Mouse (Mus musculus) stomach, postnatal 0 days (tissue): ENCODE results near the gene Zdhhc19. TPM values are rescaled to one million over a fixed set of nuclear protein-coding genes. Genes with fewer than 3 reads are reported as not detected.

Source experiments
- ATAC-seq: fragments of 200-750 bp; cut with Nextera tagmentation; 2 replicates; pipeline ENCODE4 v1.8.0; 2017; ENCODE audit not compliant: low FRiP score, low TSS enrichment
- DNase-seq: peaks from one replicate; pipeline ENCODE4 v3.0.0-alpha.2; 2016; ENCODE audit warnings: low spot score
- H3K27ac ChIP-seq: fragments of 300-500 bp; sonication (generic); replicated peaks from 2 replicates; pipeline ENCODE4 v1.5.1; 2014; ENCODE audit warnings: mild to moderate bottlenecking, control low read depth
- H3K27me3 ChIP-seq: fragments of 300-500 bp; sonication (generic); 2 replicates; pipeline ENCODE4 v1.6.1; 2014; ENCODE audit warnings: low read length; ENCODE audit not compliant: control insufficient read depth, insufficient read depth
- H3K36me3 ChIP-seq: fragments of 300-500 bp; sonication (generic); 2 replicates; pipeline ENCODE4 v1.6.1; 2014; ENCODE audit warnings: low read length, mixed read lengths; ENCODE audit not compliant: control insufficient read depth, insufficient read depth
- H3K4me1 ChIP-seq: fragments of 300-500 bp; sonication (generic); replicated peaks from 2 replicates; pipeline ENCODE4 v1.6.1; 2014; ENCODE audit warnings: antibody characterized with exemption; ENCODE audit not compliant: control insufficient read depth, insufficient read depth
- H3K4me2 ChIP-seq: fragments of 300-500 bp; sonication (generic); replicated peaks from 2 replicates; pipeline ENCODE4 v1.6.1; 2014; ENCODE audit warnings: low read depth, mild to moderate bottlenecking, control low read depth, moderate library complexity
- H3K4me3 ChIP-seq: fragments of 300-500 bp; sonication (generic); 2 replicates; pipeline ENCODE4 v1.5.1; 2014; ENCODE audit warnings: low read depth, low read length, control low read depth
- H3K9ac ChIP-seq: fragments of 300-500 bp; sonication (generic); 2 replicates; pipeline ENCODE4 v1.6.1; 2014; ENCODE audit warnings: mild to moderate bottlenecking, low read length, control low read depth, mixed read lengths
- H3K9me3 ChIP-seq: fragments of 300-500 bp; sonication (generic); 2 replicates; pipeline ENCODE4 v1.6.1; 2016; ENCODE audit warnings: low read length; ENCODE audit not compliant: control insufficient read depth
- CTCF ChIP-seq: IDR thresholded peaks from 2 replicates; pipeline ENCODE4 v1.5.1; 2016; ENCODE audit warnings: antibody characterized with exemption, low read depth, mild to moderate bottlenecking, moderate library complexity
- EP300 ChIP-seq: optimal IDR thresholded peaks from 2 replicates; pipeline ENCODE3; 2016; ENCODE audit warnings: antibody characterized with exemption
- WGBS: fragments of 180-500 bp; shearing (Covaris S2); extraction: QIAGEN DNeasy Blood & Tissue Kit; methylation state at CpG from one replicate; pipeline ENCODE4 v1.1.7; 2014; 5-methylcytosine and 5-hydroxymethylcytosine counted together
- polyA plus RNA-seq: library from polyadenylated mRNA; unstranded; fragments of >200 nt; fragmentation: Nextera tagmentation; extraction: Ambion mirVana; gene quantifications from 2 replicates; pipeline ENCODE4 v1.2.1, GENCODE M21; 2015

Gene Zdhhc19
- polyA plus RNA-seq, 1 experiment from 2014 or later: not detected

DNA sequence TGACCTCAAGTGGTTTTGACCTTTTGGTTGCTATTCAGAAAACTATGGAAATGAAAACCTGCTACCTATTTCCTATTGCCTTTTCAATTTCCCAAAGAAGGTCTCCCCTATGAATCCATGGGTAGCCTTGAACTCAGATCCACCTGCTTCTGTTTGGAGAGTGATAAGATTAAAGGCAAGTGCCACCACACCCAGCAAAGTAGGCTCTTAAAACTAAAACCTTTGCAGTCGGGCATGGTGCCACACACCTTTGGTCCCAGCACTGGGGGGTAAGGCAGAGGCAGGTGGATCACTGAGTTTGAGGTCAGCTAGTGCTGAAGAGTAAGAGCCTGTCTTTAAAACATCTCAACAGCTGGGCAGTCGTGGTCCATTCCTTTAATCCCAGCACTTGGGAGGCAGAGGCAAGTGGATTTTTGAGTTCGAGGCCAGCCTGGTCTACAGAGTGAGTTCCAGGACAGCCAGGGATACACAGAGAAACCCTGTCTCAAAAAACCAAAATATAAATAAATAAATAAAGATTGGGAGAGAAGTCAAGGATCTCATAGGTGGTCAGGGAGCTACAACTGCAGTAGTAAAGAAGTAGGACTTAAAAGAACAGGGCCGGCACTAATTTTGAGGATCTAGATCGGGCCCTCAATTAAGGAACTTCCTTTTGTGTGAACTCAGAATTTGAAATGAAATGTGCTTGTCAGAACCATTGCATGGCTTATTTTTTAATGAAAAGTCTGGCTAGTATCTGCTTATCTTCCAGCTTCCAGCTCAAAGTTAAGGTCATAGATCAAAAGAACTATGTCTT lies 114.6 kb downstream of the Zdhhc19 start:
- WGBS: 54% methylated on average over 5 of the region's 5 CpGs
- H3K36me3 ChIP-seq: no peaks in the 10 kb centered on the region
- H3K4me2 ChIP-seq: peak overlapping the region; percentile 88
- H3K27ac ChIP-seq: no peak overlapping the region
- no peaks in the 10 kb centered on the region for H3K27me3 ChIP-seq
- peak; percentile 48 for DNase-seq
- H3K9ac ChIP-seq: no peak overlapping the region
- peak overlapping the region; percentile 81; the same call in 1 of the 2 replicates for H3K4me3 ChIP-seq
- TF ChIP-seq CTCF: no peak
- TF ChIP-seq EP300: no peak
- no peaks in the 10 kb centered on the region for H3K4me1 ChIP-seq
- no peak for ATAC-seq
- no peaks in the 10 kb centered on the region for H3K9me3 ChIP-seq

Other genes starting within 250 kb of the Zdhhc19 start
- gene Fbxo45, start 249.1 kb upstream of the Zdhhc19 start, polyA plus RNA-seq: 11.7 and 11.8 TPM in 2 replicates
- 17.7 and 22.3 TPM in 2 replicates for gene Wdr53, start 249.0 kb upstream of the Zdhhc19 start, polyA plus RNA-seq
- 0.06 and 0.08 TPM in 2 replicates for gene Smco1, start 224.8 kb upstream of the Zdhhc19 start, polyA plus RNA-seq
- gene Rnf168, start 218.8 kb upstream of the Zdhhc19 start, polyA plus RNA-seq: 17.9 and 20.2 TPM in 2 replicates
- gene Ubxn7, start 164.0 kb upstream of the Zdhhc19 start, polyA plus RNA-seq: 8.0 and 8.2 TPM in 2 replicates
- not detected in 2 replicates for gene Tm4sf19, start 95.8 kb upstream of the Zdhhc19 start, polyA plus RNA-seq
- 24.3 and 26.3 TPM in 2 replicates for gene Tctex1d2, start 76.6 kb upstream of the Zdhhc19 start, polyA plus RNA-seq
- gene Pcyt1a, start 65.3 kb upstream of the Zdhhc19 start, polyA plus RNA-seq: 30.8 and 38.6 TPM in 2 replicates
- gene Slc51a, start 8.4 kb upstream of the Zdhhc19 start, polyA plus RNA-seq: 2.7 and 3.1 TPM in 2 replicates
- gene Tfrc, start 112.7 kb downstream of the Zdhhc19 start, polyA plus RNA-seq: 45.6 and 50.0 TPM in 2 replicates
- 17.1 and 21.0 TPM in 2 replicates for gene Tnk2, start 147.6 kb downstream of the Zdhhc19 start, polyA plus RNA-seq
- 2.5 and 2.8 TPM in 2 replicates for gene Muc4, start 239.6 kb downstream of the Zdhhc19 start, polyA plus RNA-seq